Mouse (Mus musculus): ENCODE data around the gene 4931406P16Rik. TPM values are rescaled to one million over a fixed set of nuclear protein-coding genes. Genes with fewer than 3 reads are reported as not detected.
A peak's percentile ranks its signal among the peaks of the same experiment; 100 is the strongest.

4931406P16Rik gene
- polyA plus RNA-seq, 1 experiment from 2014 or later, result 12.9 TPM

DNA sequence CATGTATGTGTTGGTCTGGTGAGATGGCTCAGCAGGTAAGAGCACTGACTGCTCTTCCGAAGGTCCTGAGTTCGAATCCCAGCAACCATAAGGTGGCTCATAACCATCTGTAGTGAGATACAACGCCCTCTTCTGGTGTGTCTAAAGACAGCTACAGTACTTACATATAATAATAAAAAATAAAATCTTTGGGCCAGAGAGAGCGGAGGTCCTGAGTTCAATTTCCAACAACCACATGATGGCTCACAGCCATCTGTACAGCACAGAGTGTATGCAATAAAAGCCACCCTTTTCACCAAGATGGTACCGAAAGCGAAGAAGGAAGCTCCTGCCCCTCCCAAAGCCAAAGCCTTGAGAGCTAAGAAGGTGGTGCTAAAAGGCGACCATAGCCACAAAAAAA, 62.6 kb downstream of the 4931406P16Rik start, which contains the start of gene Gm6096:
TSS of gene Gm6096 (plus strand) at position 301 of the 400 bp plus-strand sequence.
- ATAC-seq (ENCODE audit: insufficient read depth), result no peak
- H3K36me3 ChIP-seq (replicated peaks), result peaks cover 90% of the 10 kb centered on the region
- H3K9me3 ChIP-seq (replicated peaks), result no peaks in the 10 kb centered on the region
- no peak within 1 kb of the TSS for H3K4me3 ChIP-seq (replicated peaks)
- no peaks in the 10 kb centered on the region for H3K4me1 ChIP-seq (replicated peaks)
- H3K4me2 ChIP-seq, result no peak within 1 kb of the TSS
- no peaks in the 10 kb centered on the region for H3K27me3 ChIP-seq
- no peak within 1 kb of the TSS for H3K9ac ChIP-seq
- H3K27ac ChIP-seq (replicated peaks), result no peak within 1 kb of the TSS
- WGBS (ENCODE audit: insufficient replicate concordance), result 84% methylated on average over 7 of the region's 7 CpGs

GRCm38 (mm10) chr7:34246870-34247499, 66.4 kb downstream of the 4931406P16Rik start:
- WGBS (ENCODE audit: insufficient replicate concordance), result 78% methylated on average over 3 of the region's 3 CpGs
- Histone ChIP-seq H3K9me3 (replicated peaks) (no peaks in the 10 kb centered on the region), H3K4me3 (replicated peaks) (no peak overlapping the region), H3K27ac (replicated peaks) (no peak overlapping the region), H3K4me2 (no peak overlapping the region), H3K9ac (no peak overlapping the region), H3K27me3 (no peaks in the 10 kb centered on the region), H3K4me1 (replicated peaks) (no peaks in the 10 kb centered on the region), H3K36me3 (replicated peaks) (peaks cover 90% of the 10 kb centered on the region)
- ATAC-seq (ENCODE audit: insufficient read depth), result no peak

DNA sequence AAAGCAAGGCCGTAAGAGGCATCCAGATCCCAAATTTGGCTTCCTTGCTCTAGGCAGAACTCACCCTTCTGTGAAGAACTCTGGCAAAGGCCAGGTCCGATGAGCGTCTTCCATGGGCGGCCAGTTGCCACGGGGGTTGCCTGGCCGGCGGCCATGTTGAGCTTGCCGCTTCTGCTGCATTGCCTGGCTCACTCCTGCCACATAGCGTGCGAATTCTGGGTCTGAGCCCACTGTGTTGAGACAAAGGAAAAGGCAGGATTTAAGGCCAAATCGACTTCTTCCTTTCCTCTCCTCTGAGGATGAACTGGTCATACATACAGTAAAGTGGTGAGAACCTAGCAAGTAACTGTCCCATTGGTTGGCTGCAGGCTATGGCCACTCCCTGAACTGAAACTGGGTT, 71.2 kb downstream of the 4931406P16Rik start:
- no peak overlapping the region for H3K27ac ChIP-seq (replicated peaks)
- H3K4me1 ChIP-seq (replicated peaks), result 0 out of 2 replicates have a peak, but pooled peaks cover 1% of the 10 kb centered on the region
- no peaks in the 10 kb centered on the region for H3K9me3 ChIP-seq (replicated peaks)
- H3K4me3 ChIP-seq (replicated peaks), result no peak overlapping the region
- 93% methylated on average over 11 of the region's 11 CpGs for WGBS (ENCODE audit: insufficient replicate concordance)
- H3K9ac ChIP-seq, result no peak overlapping the region
- no peaks in the 10 kb centered on the region for H3K27me3 ChIP-seq
- H3K36me3 ChIP-seq (replicated peaks), result peaks cover 87% of the 10 kb centered on the region
- no peak overlapping the region for H3K4me2 ChIP-seq
- no peak for ATAC-seq (ENCODE audit: insufficient read depth)

DNA sequence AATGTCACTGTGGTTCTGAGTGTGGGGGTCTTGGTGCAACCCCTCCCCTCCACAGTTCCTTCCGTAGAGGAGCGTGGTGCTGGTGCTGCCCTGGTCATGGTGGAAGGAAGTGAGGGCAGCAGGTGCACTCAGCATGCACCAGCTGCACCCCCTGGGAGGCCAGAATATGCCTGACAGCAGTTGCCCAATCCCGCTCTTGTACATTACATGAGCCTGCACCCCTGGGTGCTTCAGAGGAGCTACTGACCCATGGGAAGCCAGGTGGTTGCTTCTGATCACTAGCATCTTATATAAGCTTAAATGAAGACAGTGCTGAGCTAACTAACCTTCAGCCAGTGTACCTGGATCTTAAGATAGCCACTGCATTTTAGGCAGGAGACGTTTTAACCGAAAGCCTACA, 75.3 kb downstream of the 4931406P16Rik start:
- Histone ChIP-seq H3K4me3 (replicated peaks) (no peak overlapping the region), H3K4me2 (no peak overlapping the region), H3K4me1 (replicated peaks) (peaks cover 27% of the 10 kb centered on the region), H3K9ac (no peak overlapping the region), H3K36me3 (replicated peaks) (peaks cover 67% of the 10 kb centered on the region), H3K9me3 (replicated peaks) (no peaks in the 10 kb centered on the region), H3K27me3 (no peaks in the 10 kb centered on the region), H3K27ac (replicated peaks) (no peak overlapping the region)
- 82% methylated on average over 5 of the region's 5 CpGs for WGBS (ENCODE audit: insufficient replicate concordance)
- no peak for ATAC-seq (ENCODE audit: insufficient read depth)

GRCm38 (mm10) chr7:34235602-34236001, 77.7 kb downstream of the 4931406P16Rik start:
- H3K9me3 ChIP-seq (replicated peaks), result no peaks in the 10 kb centered on the region
- H3K4me1 ChIP-seq (replicated peaks), result peaks cover 49% of the 10 kb centered on the region
- H3K36me3 ChIP-seq (replicated peaks), result peaks cover 46% of the 10 kb centered on the region
- 76% methylated on average over 5 of the region's 5 CpGs for WGBS (ENCODE audit: insufficient replicate concordance)
- ATAC-seq (ENCODE audit: insufficient read depth), result no peak
- H3K27ac ChIP-seq (replicated peaks), result no peak overlapping the region
- H3K27me3 ChIP-seq, result no peaks in the 10 kb centered on the region
- no peak overlapping the region for H3K4me3 ChIP-seq (replicated peaks)
- no peak overlapping the region for H3K4me2 ChIP-seq
- no peak overlapping the region for H3K9ac ChIP-seq

GRCm38 (mm10) chr7:34234610-34235561, 78.5 kb downstream of the 4931406P16Rik start:
- Histone ChIP-seq H3K4me1 (replicated peaks) (peaks cover 55% of the 10 kb centered on the region), H3K9me3 (replicated peaks) (no peaks in the 10 kb centered on the region), H3K27me3 (no peaks in the 10 kb centered on the region), H3K4me2 (peak overlapping the region; percentile 90), H3K9ac (peak overlapping the region; percentile 54), H3K4me3 (replicated peaks) (peak overlapping the region; percentile 62), H3K36me3 (replicated peaks) (peaks cover 39% of the 10 kb centered on the region), H3K27ac (replicated peaks) (peak overlapping the region; percentile 87)
- no peak for ATAC-seq (ENCODE audit: insufficient read depth)
- WGBS (ENCODE audit: insufficient replicate concordance), result 1% methylated on average over 17 of the region's 17 CpGs

- H3K27me3 ChIP-seq, result no peaks in the 10 kb centered on the region
- H3K9ac ChIP-seq, result peak overlapping the region; percentile 54
- under 1% methylated on average over 46 of the region's 46 CpGs for WGBS (ENCODE audit: insufficient replicate concordance)
- peaks cover 64% of the 10 kb centered on the region for H3K4me1 ChIP-seq (replicated peaks)
- H3K4me3 ChIP-seq (replicated peaks), result peak overlapping the region; percentile 62
- peak; percentile 89 for ATAC-seq (ENCODE audit: insufficient read depth)
- H3K36me3 ChIP-seq (replicated peaks), result peaks cover 31% of the 10 kb centered on the region
- no peaks in the 10 kb centered on the region for H3K9me3 ChIP-seq (replicated peaks)
- H3K27ac ChIP-seq (replicated peaks), result peak overlapping the region; percentile 87
- peak overlapping the region; percentile 90 for H3K4me2 ChIP-seq
Observed at GRCm38 (mm10) chr7:34233909-34234609, 79.3 kb downstream of the 4931406P16Rik start.

GRCm38 (mm10) chr7:34232785-34233725, 80.3 kb downstream of the 4931406P16Rik start:
- ATAC-seq (ENCODE audit: insufficient read depth), result no peak
- Histone ChIP-seq H3K4me1 (replicated peaks) (peaks cover 74% of the 10 kb centered on the region), H3K27ac (replicated peaks) (peak overlapping the region; percentile 87), H3K9ac (peak overlapping the region; percentile 54), H3K9me3 (replicated peaks) (no peaks in the 10 kb centered on the region), H3K27me3 (no peaks in the 10 kb centered on the region), H3K4me3 (replicated peaks) (peak overlapping the region; percentile 62), H3K4me2 (peak overlapping the region; percentile 90), H3K36me3 (replicated peaks) (peaks cover 21% of the 10 kb centered on the region)
- 36% methylated on average over 7 of the region's 7 CpGs for WGBS (ENCODE audit: insufficient replicate concordance)

DNA sequence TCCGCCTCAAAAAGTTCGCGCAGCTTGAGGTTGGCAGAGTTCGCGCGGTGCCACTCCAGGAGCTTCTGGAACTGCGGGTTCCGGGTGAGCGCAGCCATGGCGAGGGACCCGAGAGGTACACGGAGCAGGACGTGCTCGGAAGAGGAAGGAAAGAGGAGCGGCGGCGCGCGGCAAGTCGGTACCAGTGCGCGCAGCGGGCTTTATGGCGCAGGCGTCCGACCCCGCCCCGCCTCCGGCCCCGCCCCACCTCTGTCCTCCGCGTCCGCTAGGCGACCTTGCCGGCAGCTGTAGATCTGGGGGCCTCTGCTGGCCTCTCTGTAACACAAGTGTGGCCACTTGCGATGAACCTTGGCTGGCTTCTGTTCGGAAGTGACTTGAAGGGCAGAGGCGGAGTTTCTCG, 83.2 kb downstream of the 4931406P16Rik start, which contains the start of gene Gpi1:
TSS of gene Gpi1 (minus strand) at position 221 of the 400 bp plus-strand sequence.
- peak within 1 kb of the TSS; percentile 77 for H3K27ac ChIP-seq (replicated peaks)
- H3K4me2 ChIP-seq, result peak within 1 kb of the TSS; percentile 96
- H3K4me1 ChIP-seq (replicated peaks), result peaks cover 93% of the 10 kb centered on the region
- H3K9ac ChIP-seq, result peak within 1 kb of the TSS; percentile 77
- H3K4me3 ChIP-seq (replicated peaks), result peak within 1 kb of the TSS; percentile 76
- WGBS (ENCODE audit: insufficient replicate concordance), result 0% methylated on average over 35 of the region's 39 CpGs
- H3K27me3 ChIP-seq, result no peaks in the 10 kb centered on the region
- H3K9me3 ChIP-seq (replicated peaks), result no peaks in the 10 kb centered on the region
- H3K36me3 ChIP-seq (replicated peaks), result peaks cover 26% of the 10 kb centered on the region
- peak; percentile 58 for ATAC-seq (ENCODE audit: insufficient read depth)

DNA sequence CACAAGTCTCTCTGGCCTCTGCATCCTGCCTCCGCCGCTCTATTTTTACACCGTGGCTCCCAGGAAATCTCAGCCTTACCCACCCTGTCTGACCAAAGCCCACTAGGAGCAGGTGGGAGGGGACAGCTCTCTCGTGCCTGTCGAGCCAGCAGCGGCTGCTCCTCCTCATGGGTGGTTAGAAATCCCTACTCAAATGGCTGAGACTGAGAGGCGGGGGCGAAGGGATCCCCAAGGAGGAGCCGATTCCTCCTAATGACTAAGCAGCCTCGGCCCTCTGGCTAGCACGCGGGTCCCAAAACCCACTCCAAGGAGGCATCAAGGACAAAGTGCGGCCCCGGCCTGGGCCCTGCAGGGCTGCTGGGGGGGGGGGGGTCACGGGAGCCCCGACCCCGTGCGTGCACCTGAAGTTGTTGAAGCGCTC, 83.7 kb downstream of the 4931406P16Rik start:
- Histone ChIP-seq H3K9me3 (replicated peaks) (no peaks in the 10 kb centered on the region), H3K27ac (replicated peaks) (peak overlapping the region; percentile 77), H3K4me3 (replicated peaks) (peak overlapping the region; percentile 76), H3K36me3 (replicated peaks) (peaks cover 30% of the 10 kb centered on the region), H3K4me2 (peak overlapping the region; percentile 96), H3K9ac (peak overlapping the region; percentile 77), H3K27me3 (no peaks in the 10 kb centered on the region), H3K4me1 (replicated peaks) (peaks cover 89% of the 10 kb centered on the region)
- 0% methylated on average over 19 of the region's 19 CpGs for WGBS (ENCODE audit: insufficient replicate concordance)
- 0 out of 2 replicates have a peak, but pooled peaks have one; percentile 1 for ATAC-seq (ENCODE audit: insufficient read depth)
